ENCODE assay signal across 1 mouse cellular context in genomic region chr11:60830433-60831052, GRCm38 (mm10).
TF ChIP-seq lines count a peak whose summit lies in the region.

Dhrs7b (plus strand) TSS chr11:60830631.

TF ChIP-seq in MEL, 35 proteins besides CTCF, POLR2A, EP300 and RAD21 (continued from another document):
- TF ChIP-seq RCOR1 (IDR thresholded peaks at IDR 0.05; ENCODE audit: low read depth, low read length) (no peak), GABPA (IDR thresholded peaks at IDR 0.05; ENCODE audit: low read depth, low read length) (no peak), MYB (IDR thresholded peaks at IDR 0.05; ENCODE audit: low read depth, low read length) (no peak)
